Mouse (Mus musculus) gastrocnemius, adult 2 months (tissue): ENCODE measurements at regions not wholly inside any gene's neighbourhood (a gene's known extent, or its start where the extent isn't known, plus 50 kb on each side); places are given as distances from the start of the nearest gene placed in this dataset.
"Not testable (repeated sequence)": the region's sequence is repeated elsewhere in the genome, so short reads cannot be mapped to it uniquely, and the experiment has no call there.

Experiments used
- DNase-seq: peaks from one replicate; pipeline ENCODE4 v3.0.0; 2022
- H3K27ac ChIP-seq: fragments of 200-600 bp; 2 replicates; pipeline ENCODE4 v1.8.1; 2022; ENCODE audit warnings: mild to moderate bottlenecking
- H3K4me3 ChIP-seq: fragments of 200-600 bp; 2 replicates; pipeline ENCODE4 v1.8.1; 2022; ENCODE audit warnings: mild to moderate bottlenecking, moderate library complexity
- CTCF ChIP-seq: fragments of 200-600 bp; IDR thresholded peaks from 2 replicates; pipeline ENCODE4 v1.8.1; 2022; ENCODE audit warnings: antibody characterized with exemption, mild to moderate bottlenecking, moderate library complexity
- intact Hi-C: fragments of 180-260 bp; cut with DNase I; formaldehyde crosslinking; loops from one replicate; pipeline ENCODE4 v1.15.1; 2025

DNA sequence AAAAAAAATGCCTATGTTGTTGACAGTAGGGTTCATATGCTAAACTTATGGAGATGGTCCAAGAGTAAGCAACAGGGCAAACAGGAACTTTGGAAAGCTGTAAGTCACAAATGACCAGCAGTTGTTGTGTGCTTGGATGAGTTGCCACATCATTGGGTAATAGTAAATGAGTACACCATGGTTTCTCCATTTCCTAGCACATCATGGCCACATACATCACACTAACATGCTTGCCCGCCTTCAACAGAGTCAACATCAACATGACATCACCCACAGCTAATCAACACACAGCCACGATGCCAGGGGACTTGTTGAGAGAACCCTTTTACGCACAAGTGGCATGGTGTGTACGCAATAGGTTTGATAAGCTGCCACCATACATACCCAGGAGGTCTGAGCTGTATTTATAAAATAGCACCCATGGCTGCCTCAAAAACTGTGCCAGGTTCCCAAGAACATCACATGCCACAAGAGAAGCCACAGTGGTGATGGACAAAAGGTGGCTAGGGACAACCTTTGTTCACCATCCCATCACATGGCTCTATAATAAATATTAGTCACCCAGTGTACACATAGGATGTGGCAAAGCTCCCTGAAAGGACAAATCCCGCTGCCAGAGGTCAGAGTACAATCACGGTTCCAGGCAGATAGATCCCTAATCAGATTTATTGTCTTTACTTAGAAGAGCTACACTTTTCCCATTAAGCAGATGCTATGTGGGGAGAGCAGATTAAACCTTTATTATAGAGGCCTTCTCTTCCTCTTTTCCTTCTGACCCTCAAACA, 179.5 kb upstream of the Tsc22d2 start:
- Histone ChIP-seq H3K27ac (no peak overlapping the region), H3K4me3 (no peak overlapping the region)
- no peak for TF ChIP-seq CTCF
- intact Hi-C loops, result no loop called here
- DNase-seq, result no peak

DNA sequence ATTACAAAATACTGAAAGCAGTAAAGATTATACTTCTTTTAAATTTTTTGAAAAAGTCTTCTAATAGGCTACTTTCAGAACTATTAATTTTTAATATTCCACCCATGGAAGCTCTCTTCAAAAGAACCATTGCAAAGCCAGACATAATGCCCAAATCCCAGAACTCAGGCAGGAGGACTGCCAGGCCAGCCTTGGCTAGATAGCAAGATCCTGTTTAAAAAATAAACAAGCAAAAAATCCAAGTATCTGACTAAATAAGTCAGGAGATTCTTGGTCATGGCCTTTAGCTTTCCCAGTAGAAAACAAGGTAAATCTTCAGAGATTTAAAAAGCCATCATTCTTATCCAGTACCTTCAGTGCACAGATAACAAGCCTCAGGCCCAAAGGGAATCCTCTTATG, 176.4 kb upstream of the Tsc22d2 start:
- TF ChIP-seq CTCF, result no peak
- no peak overlapping the region for H3K27ac ChIP-seq
- intact Hi-C loops, result no loop called here
- no peak overlapping the region for H3K4me3 ChIP-seq
- no peak for DNase-seq

DNA sequence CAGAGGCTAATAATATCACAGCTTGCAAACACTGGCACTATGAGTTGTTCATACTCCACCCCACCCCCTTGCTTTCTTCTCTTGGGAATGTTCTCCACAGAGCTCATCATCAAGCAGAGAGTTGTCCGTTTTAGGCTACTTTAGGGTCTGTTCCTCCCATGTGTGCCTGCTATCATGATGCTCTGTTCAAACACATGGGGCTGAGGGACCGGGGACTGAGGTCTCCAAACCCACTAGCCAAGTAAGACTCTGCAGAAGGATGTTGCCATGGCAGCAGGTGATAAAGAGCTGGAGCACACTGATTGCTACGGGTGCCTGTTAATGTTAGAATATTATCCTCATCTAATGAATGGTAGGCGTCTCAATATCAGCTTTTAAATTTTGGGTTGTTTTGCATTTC, 173.7 kb upstream of the Tsc22d2 start:
- DNase-seq, result no peak
- Histone ChIP-seq H3K4me3 (no peak overlapping the region), H3K27ac (no peak overlapping the region)
- intact Hi-C loops, result no loop called here
- TF ChIP-seq CTCF, result no peak

DNA sequence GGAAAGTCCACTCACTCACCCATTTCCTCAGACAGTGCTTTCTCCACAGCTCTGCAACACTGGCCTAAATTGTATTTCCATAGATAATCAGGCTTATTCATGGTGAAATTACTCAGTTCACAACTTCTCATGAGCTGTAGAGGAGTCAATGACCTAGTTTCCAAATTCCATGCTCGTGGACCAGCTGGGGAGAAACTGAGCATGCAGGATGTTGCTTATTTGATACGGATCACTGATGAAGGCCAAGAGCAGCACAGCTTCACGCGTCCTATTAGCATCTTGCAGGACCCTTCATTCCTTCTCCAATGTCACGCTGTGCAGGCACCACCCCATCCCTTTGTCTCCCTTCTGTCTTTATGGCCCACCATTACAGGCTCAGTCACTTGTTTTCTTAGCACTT, 169.2 kb upstream of the Tsc22d2 start:
- intact Hi-C loops, result no loop called here
- DNase-seq, result no peak
- TF ChIP-seq CTCF, result no peak
- Histone ChIP-seq H3K4me3 (no peak overlapping the region), H3K27ac (no peak overlapping the region)

DNA sequence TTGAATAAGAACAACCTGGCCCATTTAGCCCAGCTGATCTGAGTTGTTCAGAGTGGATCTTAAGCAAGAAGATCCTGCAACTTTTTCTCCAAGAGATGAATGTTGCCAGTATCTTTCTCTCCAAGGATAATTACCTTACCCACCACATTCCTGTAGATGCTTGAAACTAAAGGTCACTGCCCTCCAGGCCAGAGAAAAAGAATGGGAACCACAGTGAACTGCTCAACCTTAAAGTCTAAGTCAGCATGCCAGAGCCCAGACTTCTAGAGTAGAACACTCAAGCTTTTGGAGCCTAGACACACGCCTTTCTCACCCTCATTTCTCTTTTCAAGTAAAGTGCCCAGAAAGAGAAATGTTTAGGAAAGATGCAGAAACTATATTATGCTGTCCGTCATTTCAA, 166.5 kb upstream of the Tsc22d2 start:
- intact Hi-C loops, result no loop called here
- no peak for TF ChIP-seq CTCF
- no peak overlapping the region for H3K4me3 ChIP-seq
- H3K27ac ChIP-seq, result no peak overlapping the region
- DNase-seq, result no peak

DNA sequence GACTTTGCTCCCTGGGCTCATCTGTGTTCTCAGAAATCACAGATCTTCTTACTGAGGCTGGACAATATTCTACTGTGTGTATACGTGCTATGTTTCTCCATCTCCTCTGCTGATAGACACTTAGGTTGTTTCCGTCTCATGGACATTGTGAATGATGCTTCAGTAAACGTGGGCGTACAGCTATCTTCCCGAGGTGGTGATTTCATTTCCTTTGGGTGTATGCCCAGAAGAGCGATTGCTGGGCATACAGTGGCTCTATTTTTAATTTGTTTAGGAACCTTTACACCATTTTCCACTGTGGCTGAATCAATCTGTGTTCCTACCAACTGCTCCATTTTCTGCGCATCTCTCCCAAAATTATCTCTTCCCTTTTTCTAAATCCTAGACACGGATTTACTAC, 160.6 kb upstream of the Tsc22d2 start:
- intact Hi-C loops, result no loop called here
- Histone ChIP-seq H3K27ac (no peak overlapping the region), H3K4me3 (no peak overlapping the region)
- TF ChIP-seq CTCF, result no peak
- DNase-seq, result no peak

DNA sequence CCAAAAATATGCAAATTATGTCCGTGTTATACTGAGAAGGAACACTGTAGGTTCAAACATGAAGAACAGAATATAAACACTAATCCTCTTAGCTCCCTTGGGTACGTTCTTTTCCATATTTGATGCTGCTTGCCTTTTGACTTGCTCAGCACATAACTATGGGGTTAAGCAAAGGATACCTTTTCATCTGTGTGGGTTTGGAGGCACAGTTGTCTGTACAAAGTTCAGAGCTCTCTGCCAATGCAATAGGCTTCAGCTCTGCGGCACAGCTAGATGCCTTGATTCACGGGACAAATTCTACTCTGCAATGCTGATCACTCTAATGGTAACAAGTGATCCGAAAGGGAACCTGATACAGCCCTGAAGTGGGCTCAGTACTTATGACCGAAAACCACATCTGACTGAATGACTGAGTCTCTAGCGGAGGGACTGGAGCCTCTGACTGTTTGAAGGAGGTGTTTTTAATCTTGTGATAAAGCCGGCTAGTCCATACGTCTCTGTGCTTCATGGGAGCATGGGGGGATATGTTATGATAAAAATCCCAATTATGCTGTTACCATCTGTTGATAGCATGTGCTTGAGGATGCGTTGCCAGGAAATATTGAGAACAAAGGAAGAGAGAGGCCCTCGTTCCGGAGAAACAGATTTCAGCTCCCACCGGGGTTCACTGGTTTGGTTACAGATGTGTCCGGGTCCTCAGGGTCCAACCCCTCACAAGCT, 146.7 kb upstream of the Tsc22d2 start:
- TF ChIP-seq CTCF, result no peak
- intact Hi-C loops, result no loop called here
- Histone ChIP-seq H3K27ac (no peak overlapping the region; the same call in 1 of the 2 replicates), H3K4me3 (peak overlapping the region; percentile 11; the same call in 1 of the 2 replicates)
- no peak for DNase-seq

DNA sequence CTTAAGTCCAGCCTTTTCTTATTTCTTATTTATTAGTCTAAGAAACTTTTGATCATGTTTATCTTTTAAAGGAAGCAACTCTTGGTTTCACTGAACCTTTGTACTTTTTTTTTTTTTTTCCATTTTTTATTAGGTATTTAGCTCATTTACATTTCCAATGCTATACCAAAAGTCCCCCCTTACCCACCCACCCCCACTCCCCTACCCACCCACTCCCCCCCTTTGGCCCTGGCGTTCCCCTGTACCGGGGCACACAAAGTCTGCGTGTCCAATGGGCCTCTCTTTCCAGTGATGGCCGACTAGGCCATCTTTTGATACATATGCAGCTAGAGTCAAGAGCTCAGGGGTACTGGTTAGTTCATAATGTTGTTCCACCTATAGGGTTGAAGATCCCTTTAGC, 143.1 kb upstream of the Tsc22d2 start:
- intact Hi-C loops, H3K27ac ChIP-seq, DNase-seq, H3K4me3 ChIP-seq: not testable (repeated sequence)

DNA sequence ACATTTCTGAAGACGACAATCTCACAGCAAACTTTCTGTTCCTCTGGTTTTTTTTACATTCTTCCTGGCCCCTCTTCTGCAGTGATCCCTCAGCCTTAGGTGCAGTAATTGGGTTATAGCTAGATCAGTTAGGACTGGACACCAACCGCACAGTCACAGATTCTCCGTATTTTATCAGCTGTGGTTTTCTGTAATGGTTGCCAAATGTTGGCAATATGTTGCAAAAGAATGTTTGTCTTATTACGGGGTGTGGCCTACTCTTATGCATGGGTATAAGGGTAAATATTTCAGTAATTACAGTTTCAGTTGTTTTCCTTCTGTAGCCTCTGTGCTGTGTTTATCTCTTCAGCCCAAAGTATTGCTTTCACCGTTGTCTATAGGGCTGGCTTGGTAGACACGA, 133.2 kb upstream of the Tsc22d2 start:
- TF ChIP-seq CTCF, result no peak
- intact Hi-C loops, result no loop called here
- Histone ChIP-seq H3K4me3 (no peak overlapping the region), H3K27ac (no peak overlapping the region)
- no peak for DNase-seq

DNA sequence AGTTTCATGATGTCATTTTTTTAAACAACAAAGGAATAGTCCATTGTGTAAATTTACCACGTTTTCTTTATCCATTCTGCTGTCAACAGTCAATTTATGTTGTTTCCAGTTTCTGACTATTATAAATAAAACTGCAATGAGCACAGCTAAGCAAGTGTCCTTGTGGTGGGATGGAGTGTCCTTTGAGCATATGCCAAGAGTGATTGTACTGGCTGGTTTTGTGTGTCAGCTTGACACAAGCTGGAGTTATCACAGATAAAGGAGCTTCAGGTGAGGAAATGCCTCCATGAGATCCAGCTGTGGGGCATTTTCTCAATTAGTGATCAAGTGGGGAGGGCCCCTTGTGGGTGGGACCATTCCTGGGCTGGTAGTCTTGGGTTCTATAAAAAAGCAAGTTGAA, 130.1 kb upstream of the Tsc22d2 start:
- H3K27ac ChIP-seq, H3K4me3 ChIP-seq, DNase-seq, intact Hi-C loops: not testable (repeated sequence)

DNA sequence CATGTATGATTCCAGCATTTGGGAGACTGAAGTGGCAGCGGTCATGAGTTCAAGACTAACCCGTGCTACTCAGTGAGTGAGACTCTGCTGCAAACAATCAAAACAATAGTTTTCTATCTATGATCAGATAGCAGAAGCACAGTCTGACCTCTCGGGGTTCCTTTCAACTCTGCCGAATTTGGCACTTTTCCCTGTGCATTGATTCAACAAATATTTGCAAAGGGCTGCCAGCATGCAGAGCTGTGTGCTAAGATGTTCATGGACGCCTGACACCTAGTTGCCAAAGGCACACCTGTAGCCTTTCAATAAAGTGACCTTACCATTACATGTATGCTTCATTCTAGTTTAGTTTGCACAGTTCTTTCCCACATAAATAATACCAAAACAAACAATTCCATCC, 118.7 kb upstream of the Tsc22d2 start:
- TF ChIP-seq CTCF, result no peak
- H3K4me3 ChIP-seq, result no peak overlapping the region
- H3K27ac ChIP-seq, result no peak overlapping the region
- no peak for DNase-seq
- intact Hi-C loops, result no loop called here

DNA sequence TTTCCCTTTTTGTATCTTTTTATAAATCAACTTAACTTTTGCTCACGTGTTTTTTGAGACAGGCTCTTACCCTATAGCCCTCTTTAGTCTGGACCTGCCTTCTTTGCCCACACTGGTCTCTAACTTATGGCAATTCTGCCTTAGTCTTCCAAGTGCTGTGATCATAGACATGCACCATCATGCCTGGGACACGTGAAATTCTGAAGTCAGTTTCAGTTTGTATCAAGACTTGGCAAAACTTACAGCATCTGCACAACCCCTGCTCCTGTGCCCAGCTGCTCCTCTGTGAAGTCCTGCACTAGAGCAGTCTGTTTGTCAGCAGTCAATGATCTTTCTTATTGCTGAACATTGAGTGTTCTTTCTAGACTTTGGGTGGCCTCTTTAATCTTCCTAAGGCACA, 114.3 kb upstream of the Tsc22d2 start:
- no peak for TF ChIP-seq CTCF
- DNase-seq, result no peak
- Histone ChIP-seq H3K4me3 (no peak overlapping the region), H3K27ac (no peak overlapping the region)
- intact Hi-C loops, result no loop called here

DNA sequence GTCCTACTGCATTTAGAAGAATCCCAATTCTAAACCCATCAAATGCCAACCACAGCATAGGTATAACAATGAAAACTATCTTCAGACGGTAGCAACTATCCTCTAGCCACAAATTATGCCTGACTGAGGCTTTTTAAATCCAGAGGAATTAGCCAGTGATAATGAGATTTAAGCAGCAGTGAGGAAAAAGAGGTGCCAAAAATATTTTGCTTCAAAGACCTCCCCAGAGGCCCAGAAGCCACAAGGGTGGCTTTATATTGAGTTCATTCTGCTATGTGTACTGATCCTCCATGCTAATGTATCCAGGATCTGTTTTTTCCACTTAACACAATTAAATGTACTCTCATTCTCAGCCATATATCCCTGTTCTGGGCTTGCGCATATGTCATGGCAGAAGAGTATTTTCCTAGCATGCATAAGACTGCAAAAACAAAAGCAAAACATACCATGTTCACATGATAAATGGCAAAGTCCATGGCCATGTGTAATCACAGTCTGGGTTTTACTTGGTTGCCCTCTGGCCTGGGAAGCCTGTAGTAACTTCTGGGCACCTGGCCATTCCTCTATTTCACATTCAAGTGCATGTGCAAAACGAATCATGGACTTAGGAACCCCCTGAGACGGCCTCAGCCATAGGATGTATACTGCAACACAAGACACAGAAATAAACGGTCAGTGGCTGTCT, 113.6 kb upstream of the Tsc22d2 start:
- no peak for DNase-seq
- intact Hi-C loops, result no loop called here
- H3K27ac ChIP-seq, result no peak overlapping the region
- TF ChIP-seq CTCF, result no peak
- no peak overlapping the region for H3K4me3 ChIP-seq
